Mouse (Mus musculus): ENCODE measurements at regions not wholly inside any gene's neighbourhood (a gene's known extent, or its start where the extent isn't known, plus 50 kb on each side); places are given as distances from the start of the nearest gene placed in this dataset.

GRCm38 (mm10) chr8:115626396-115627136 lies 81.0 kb downstream of the Maf start:
- no peak for TF ChIP-seq CTCF (IDR thresholded peaks at IDR 0.05; ENCODE audit: insufficient read depth, low read depth, low read length)
- no peak for TF ChIP-seq POLR2A (IDR thresholded peaks at IDR 0.05; ENCODE audit: insufficient read depth, low read depth, low read length)
